Mouse (Mus musculus): ENCODE results near the gene Igsf8. TPM values are rescaled to one million over a fixed set of nuclear protein-coding genes. Genes with fewer than 3 reads are reported as not detected.

Igsf8 gene
- total RNA-seq, 2 experiments from 2014 or later: 9.2 to 10.7 TPM

DNA sequence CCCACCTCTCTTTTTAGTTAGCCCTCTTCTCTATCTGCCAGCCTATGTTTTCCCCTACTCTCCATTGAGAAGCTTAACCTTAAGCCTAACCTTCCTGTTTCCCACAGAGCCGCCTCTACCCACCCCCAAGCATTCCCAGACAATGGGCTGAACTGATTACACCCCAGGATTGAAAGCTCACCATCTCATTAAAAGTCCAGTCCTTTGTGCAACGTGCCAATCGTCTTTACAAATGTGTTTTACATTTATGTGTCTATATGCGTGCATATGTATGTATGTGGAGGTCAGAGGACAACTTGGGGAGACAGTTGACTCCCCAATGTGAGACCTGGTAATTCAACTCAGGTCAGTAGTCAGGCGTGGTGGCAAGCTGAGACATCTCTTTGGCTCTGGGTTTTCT lies 61.9 kb downstream of the Igsf8 start:
- DNase-seq: no peak

DNA sequence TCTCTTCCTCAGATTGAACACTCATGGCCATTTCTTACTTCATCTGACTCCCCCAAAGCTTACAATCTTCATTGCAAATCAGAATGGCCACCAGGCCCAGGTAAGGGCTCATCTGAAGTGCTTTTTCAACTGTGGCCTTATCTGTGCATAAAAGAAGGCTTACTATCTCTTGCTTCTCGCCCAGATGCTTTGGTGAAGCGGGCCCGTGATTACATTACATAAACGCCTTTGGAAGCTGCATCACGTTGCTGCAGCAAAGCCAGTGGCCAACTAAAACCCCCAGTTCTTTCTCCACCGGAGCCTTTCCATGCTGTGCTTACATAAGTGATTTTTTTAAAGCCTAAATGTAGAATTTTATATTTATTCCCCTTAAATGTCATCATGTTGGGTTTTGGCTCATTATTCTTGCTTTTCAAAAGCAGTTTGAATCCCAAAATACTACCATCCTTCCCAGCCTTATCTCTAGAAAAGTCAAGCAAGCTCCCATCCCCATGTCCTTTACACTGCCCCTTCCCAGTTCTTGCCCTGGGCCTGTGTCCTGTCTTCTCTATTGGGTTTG lies 62.4 kb downstream of the Igsf8 start:
- DNase-seq: peak; percentile 3

GRCm38 (mm10) chr1:172324725-172325124 lies 63.3 kb downstream of the Igsf8 start:
- no peak for DNase-seq

- peak; percentile 51 for DNase-seq
These were observed 64.5 kb downstream of the Igsf8 start for GRCm38 (mm10) chr1:172325680-172326535.

GRCm38 (mm10) chr1:172326684-172327083 lies 65.2 kb downstream of the Igsf8 start:
- DNase-seq: no peak

DNA sequence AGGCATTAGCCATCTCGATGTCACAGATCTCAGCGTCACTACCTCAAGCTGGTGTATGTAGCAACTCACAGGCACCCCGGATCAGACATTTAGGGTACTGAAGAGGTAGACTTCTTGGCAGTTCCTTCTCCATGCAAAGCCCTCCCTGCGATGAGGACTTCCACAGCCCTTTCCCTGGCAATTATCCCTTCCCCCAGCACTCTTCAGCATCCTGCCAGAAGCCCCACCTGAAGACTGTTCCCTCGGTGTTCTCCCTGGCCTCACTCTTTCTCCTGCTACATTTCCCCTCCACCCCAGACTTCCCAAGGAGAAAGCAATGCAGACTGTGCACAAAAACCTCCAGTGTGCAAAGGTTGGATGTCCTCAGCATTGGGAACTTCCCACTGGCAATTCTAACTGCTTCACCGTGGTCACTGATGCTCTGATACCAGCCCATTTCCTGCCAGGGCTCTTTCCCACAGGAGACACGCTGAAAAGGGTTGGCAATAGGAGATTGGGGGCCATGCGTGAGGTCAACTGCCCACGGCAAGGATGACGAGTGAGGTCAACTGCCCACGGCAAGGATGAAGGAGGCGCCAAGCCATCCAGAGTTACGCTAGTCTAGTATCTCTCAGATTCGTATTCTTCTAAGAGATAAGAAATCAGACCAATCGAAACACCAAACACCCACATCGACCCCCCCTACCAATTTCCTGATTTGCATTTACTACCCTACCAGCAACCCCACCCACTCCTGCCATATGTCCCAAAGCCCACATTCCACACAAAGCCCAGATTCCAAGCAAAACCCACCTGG lies 66.0 kb downstream of the Igsf8 start:
- no peak for DNase-seq

- DNase-seq: no peak
These were observed 66.6 kb downstream of the Igsf8 start for GRCm38 (mm10) chr1:172328041-172328440.

- no peak for DNase-seq
These were observed 67.0 kb downstream of the Igsf8 start for GRCm38 (mm10) chr1:172328461-172328860.

GRCm38 (mm10) chr1:172329131-172329530 lies 67.7 kb downstream of the Igsf8 start, which contains the start of gene Kcnj9:
Kcnj9 (minus strand) TSS chr1:172329318.
- no peak for DNase-seq

GRCm38 (mm10) chr1:172329616-172330015 lies 68.2 kb downstream of the Igsf8 start:
- DNase-seq: no peak

DNA sequence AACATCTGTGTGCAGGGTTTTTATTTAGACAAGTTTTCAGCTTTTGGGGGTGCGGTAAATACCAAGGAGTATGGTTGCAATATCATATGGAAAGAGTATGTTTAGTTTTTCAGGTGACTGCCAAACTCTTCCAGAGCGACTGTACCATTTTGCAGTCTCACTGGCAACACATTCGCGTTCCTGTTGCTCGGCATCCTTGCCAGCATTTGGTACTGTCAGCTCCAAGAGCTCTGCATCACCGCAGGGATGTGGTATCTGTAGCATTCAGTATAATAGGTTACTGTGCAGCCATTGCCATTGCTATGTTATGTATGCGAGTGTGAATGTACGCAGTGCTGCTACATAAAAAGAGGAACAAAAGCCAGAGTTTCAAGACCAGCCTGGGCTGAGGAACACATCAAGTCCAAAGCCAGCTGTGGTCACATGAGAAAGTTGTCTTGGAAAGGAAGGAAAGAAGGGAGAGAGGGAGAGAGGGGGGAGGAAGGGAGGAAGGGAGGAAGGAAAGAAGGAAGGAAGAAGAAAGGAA lies 70.0 kb downstream of the Igsf8 start:
- DNase-seq: no peak

DNA sequence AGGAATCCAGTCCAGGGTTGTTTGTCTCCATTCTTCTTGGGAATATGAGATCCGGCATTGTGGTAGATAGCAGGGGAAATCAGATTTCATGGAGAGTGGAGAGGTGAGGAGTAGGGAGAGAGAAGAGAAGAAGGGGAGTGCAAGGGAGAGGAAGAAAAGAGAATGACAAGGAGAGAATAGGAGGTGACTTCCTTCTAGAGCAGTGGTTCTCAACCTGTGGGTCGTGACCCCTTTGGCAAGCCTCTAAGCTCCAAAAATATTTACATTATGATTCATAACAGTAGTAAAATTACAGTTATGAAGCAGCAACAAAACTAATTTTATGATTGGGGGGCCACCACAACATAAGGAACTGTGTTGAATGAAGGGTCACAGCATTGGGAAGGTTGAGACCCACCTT lies 71.5 kb downstream of the Igsf8 start:
- no peak for DNase-seq

GRCm38 (mm10) chr1:172333512-172333911 lies 72.1 kb downstream of the Igsf8 start:
- DNase-seq: no peak

GRCm38 (mm10) chr1:172335804-172336203 lies 74.4 kb downstream of the Igsf8 start:
- no peak for DNase-seq

DNA sequence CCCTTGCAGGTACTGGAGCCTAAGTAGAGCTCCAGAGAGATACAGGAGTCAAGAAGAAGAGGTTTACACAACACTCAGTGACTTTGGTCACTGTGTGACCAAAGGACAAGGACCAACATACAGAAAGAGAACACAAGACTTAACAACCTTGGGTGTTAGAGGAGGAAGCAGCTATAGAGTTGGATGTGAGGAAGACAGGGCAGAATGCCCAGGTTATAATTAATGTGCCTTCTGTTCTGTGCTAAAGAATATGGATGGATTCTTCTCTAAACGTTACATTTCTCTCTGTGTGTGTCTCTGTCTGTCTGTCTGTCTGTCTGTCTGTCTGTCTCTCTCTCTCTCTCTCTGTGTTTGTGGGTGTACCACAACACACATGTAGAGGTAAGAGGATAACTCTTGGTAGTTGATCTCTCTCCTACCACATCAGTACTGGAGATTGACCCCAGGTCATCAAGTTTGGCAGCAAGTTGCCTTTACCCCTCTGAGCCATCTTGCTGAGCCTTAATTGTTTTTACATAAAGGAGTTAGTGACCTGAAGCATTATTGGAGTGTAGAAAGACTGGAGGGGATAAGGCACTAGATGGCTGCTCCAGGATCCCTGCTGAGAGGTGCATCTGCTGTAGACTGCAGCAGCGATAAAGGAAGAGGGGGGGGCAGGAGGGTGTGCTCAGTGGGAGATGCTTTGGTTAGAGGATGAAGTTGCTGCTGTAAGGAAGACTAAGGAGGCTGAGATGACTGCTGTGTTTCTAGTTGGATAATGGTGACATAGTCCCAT lies 76.2 kb downstream of the Igsf8 start:
- no peak for DNase-seq

GRCm38 (mm10) chr1:172340729-172341321 lies 79.4 kb downstream of the Igsf8 start, which contains the start of gene Kcnj10:
Kcnj10 (plus strand) TSS chr1:172341210.
- peak; percentile 62 for DNase-seq

DNA sequence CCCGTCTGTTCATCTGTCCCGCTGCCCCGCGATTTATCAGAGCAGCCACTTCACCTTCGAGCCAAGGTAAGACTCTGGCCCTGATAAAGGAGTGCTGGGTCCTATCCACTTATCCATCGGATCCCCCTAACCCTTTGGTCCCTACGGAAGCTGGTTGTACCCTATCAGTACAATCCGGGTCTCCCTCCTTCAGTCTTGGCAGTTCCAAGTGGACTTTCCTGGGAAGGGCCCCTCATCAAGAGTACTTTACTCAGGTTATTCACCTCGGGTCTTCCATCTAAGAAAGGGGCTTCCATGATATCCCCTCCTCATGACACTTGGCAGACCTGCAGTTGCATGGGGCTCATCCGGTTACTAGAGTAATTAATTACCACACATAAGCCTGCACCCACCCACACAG lies 79.9 kb downstream of the Igsf8 start:
- no peak for DNase-seq

GRCm38 (mm10) chr1:172342729-172343128 lies 81.3 kb downstream of the Igsf8 start:
- no peak for DNase-seq

DNA sequence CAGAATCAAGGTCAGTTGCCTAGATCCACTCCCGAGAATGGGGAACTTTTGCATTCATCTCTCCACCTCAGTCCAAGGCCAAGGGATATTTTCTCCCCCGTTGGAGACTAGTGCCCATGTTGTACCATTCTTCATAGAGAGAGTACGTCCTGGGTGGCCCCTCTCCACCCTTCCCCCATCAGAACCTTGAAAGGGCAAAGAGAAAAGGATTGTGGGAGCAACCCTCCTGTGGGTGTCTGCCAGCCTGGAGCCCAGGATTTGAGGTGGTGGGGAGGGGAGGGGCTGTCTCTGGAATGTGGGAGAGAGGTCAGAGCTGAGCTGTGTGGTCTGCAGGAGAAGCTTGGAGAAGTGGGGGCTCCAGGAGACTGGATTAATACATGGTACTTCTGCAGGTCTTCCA lies 82.5 kb downstream of the Igsf8 start:
- DNase-seq: no peak

DNA sequence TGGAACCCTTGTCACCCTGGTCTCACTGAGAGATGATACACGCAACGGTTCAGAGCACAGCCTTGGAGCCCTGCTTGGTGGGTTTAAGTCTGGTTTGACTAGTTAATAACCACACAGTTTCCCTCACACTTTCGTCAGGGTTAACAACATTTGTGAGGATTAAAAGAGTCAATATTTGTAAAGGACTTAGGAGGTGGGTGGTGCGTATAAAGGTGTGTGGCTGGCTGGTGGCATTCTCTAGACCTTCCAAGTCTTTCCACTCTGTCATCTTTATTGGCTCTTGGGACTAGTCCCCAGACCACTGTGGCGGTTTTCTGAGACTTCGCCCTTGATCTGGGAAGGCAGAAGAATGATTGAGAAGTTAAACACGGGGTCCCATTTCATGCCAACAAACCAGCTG lies 83.4 kb downstream of the Igsf8 start:
- DNase-seq: no peak

- no peak for DNase-seq
These were observed 85.3 kb downstream of the Igsf8 start for GRCm38 (mm10) chr1:172346707-172347106.

Measured in gastrocnemius, postnatal 25 days (tissue).